Mouse (Mus musculus) right cerebral cortex, postnatal 4 days (tissue): ENCODE measurements around the gene Hes7.

Experiments
- DNase-seq: peaks from one replicate; pipeline ENCODE4 v3.0.0-alpha.2; 2022

Gene Hes7

GRCm38 (mm10) chr11:69101604-69102402 is 18.4 kb upstream of the Hes7 start:
- no peak for DNase-seq

GRCm38 (mm10) chr11:69102403-69102725 is 17.8 kb upstream of the Hes7 start:
- no peak for DNase-seq

- no peak for DNase-seq
These were observed 17.1 kb upstream of the Hes7 start for GRCm38 (mm10) chr11:69103121-69103520.

- peak; percentile 2 for DNase-seq
These were observed 16.4 kb upstream of the Hes7 start for GRCm38 (mm10) chr11:69103531-69104435.

- DNase-seq, result no peak
These were observed 15.7 kb upstream of the Hes7 start for GRCm38 (mm10) chr11:69104487-69104886.

- DNase-seq, result peak; percentile 2
These were observed 15.0 kb upstream of the Hes7 start for GRCm38 (mm10) chr11:69105227-69105626.

GRCm38 (mm10) chr11:69105796-69106195 is 14.4 kb upstream of the Hes7 start:
- no peak for DNase-seq

GRCm38 (mm10) chr11:69106299-69106698 is 13.9 kb upstream of the Hes7 start:
- DNase-seq, result peak; percentile 2

GRCm38 (mm10) chr11:69106842-69107241 is 13.4 kb upstream of the Hes7 start:
- DNase-seq, result peak; percentile 3

- no peak for DNase-seq
These were observed 12.5 kb upstream of the Hes7 start for GRCm38 (mm10) chr11:69107676-69108075.

- no peak for DNase-seq
These were observed 12.0 kb upstream of the Hes7 start for GRCm38 (mm10) chr11:69108223-69108622.

- no peak for DNase-seq
These were observed 10.9 kb upstream of the Hes7 start for GRCm38 (mm10) chr11:69109032-69109900.

- peak; percentile 98 for DNase-seq
These were observed 9.7 kb upstream of the Hes7 start for GRCm38 (mm10) chr11:69110319-69111046.

- DNase-seq, result no peak
These were observed 9.0 kb upstream of the Hes7 start for GRCm38 (mm10) chr11:69111051-69111810.

GRCm38 (mm10) chr11:69111865-69112264 is 8.3 kb upstream of the Hes7 start:
- no peak for DNase-seq

GRCm38 (mm10) chr11:69114018-69114417 is 6.2 kb upstream of the Hes7 start:
- no peak for DNase-seq

GRCm38 (mm10) chr11:69114621-69115020 is 5.6 kb upstream of the Hes7 start:
- no peak for DNase-seq

GRCm38 (mm10) chr11:69116843-69117242 is 3.4 kb upstream of the Hes7 start:
- no peak for DNase-seq

GRCm38 (mm10) chr11:69117737-69118695 is 2.2 kb upstream of the Hes7 start:
- peak; percentile 49 for DNase-seq

- DNase-seq, result peak; percentile 84
These were observed 1.4 kb upstream of the Hes7 start for GRCm38 (mm10) chr11:69118765-69119164.
